Mouse (Mus musculus): Measurements from ENCODE around the gene H2-M10.2. TPM values are rescaled to one million over a fixed set of nuclear protein-coding genes. Genes with fewer than 3 reads are reported as not detected.

Gene H2-M10.2
- total RNA-seq (2021): not detected
- long read RNA-seq, experiment 1: 0 reads
- long read RNA-seq, experiment 2: 0 reads

GRCm38 (mm10) chr17:36286390-36286789 is at the start of gene H2-M10.2:
H2-M10.2 (minus strand) TSS chr17:36286490.
- no peak for DNase-seq
- intact Hi-C loops (cut with DNase I): no loop called here

DNA sequence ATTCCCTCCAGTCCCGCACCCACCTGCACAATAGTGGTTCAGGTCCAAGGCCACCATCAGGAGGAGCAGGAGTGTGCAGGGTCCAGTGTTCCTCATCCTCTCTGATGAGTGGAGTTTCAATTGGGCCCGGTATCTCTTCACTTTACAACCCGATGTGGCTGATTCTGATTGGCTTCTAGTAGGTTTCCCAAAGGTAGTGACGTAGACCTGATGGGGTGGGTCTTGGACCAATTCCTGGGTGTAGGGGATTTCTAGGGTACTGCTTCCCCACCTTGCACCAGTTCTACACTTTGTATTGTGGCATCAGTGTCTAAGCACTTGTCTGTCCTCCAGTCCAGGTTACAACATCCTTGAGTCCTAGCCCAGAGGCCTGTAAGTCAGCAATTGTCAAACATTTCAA is 39.8 kb upstream of the H2-M10.2 start, which contains the start of gene H2-M10.1:
Gene H2-M10.1, minus strand, starts transcription at position 101 of the 400 bp plus-strand sequence.
- intact Hi-C loops (cut with DNase I): no loop called here
- DNase-seq: no peak

- intact Hi-C loops (cut with DNase I): loop anchor here (10.0 kb wide), 1 partner anchor 409 kb away; no protein-coding TSS in a partner anchor
- no peak for DNase-seq
Measured at GRCm38 (mm10) chr17:36315689-36316253, 29.5 kb upstream of the H2-M10.2 start.

GRCm38 (mm10) chr17:36315041-36315688 is 28.9 kb upstream of the H2-M10.2 start:
- intact Hi-C loops (cut with DNase I): loop anchor here (10.0 kb wide), 1 partner anchor 410 kb away; no protein-coding TSS in a partner anchor
- DNase-seq: peak; percentile 9 to 14

GRCm38 (mm10) chr17:36314511-36314910 is 28.2 kb upstream of the H2-M10.2 start:
- intact Hi-C loops (cut with DNase I): loop anchor here (10.0 kb wide), 1 partner anchor 410 kb away; no protein-coding TSS in a partner anchor
- no peak for DNase-seq

DNA sequence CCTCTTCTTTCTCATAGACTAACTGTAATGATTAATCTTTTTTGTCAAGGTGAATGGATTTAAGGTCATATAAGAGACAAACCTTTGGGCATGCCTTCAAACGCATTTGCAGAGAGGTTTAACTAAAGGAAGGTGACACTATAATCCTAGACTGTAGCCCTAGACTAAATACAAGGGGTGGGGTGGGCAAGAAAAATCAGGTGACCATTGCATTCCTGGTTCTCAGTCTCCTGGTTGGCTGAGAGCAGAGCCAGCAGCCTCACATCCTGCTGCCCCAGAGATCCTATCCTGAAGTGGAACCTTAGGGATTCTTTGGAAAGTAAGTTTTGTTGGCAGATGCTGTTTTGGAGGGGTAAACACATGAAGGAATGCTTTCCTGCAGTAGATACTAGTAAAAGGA is 23.0 kb upstream of the H2-M10.2 start:
- DNase-seq: no peak
- intact Hi-C loops (cut with DNase I): loop anchor here (2.0 to 5.0 kb wide), 2 partner anchors 110 to 478 kb away; no protein-coding TSS in a partner anchor

- peak; percentile 60 to 77 for DNase-seq
- intact Hi-C loops (cut with DNase I): loop anchor here (2.0 to 5.0 kb wide), 2 partner anchors 110 to 478 kb away; no protein-coding TSS in a partner anchor
Measured at GRCm38 (mm10) chr17:36308855-36309254, 22.6 kb upstream of the H2-M10.2 start.

- intact Hi-C loops (cut with DNase I): no loop called here
Measured at GRCm38 (mm10) chr17:36281521-36282245, 4.6 kb downstream of the H2-M10.2 start.

GRCm38 (mm10) chr17:36274776-36275175 is 11.5 kb downstream of the H2-M10.2 start:
- no peak for DNase-seq
- intact Hi-C loops (cut with DNase I): no loop called here

More at GRCm38 (mm10) chr17:36281521-36282245, 4.6 kb downstream of the H2-M10.2 start:
- no peak for DNase-seq

DNA sequence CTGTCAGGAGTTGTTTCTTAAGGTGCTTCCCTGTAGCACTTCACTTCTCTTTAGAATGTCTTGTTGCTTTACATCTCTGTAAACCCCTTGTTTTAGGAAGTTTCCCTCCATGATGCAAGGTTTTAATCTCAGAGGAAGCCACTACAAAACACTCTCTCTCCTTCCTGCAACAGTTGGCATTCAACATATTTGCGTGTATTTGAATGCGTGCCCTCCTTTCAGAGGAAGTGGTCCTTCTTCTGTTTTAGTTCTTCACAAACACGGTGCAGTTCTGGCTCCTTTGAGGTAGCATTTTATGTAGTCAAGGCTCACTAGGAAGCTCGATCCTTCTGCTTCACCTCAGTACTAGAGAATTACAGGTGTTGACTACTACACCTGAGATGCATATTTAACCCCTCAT is 12.5 kb downstream of the H2-M10.2 start:
- intact Hi-C loops (cut with DNase I): no loop called here
- no peak for DNase-seq

- intact Hi-C loops (cut with DNase I): no loop called here
- no peak for DNase-seq
Measured at GRCm38 (mm10) chr17:36272643-36273366, 13.5 kb downstream of the H2-M10.2 start.

DNA sequence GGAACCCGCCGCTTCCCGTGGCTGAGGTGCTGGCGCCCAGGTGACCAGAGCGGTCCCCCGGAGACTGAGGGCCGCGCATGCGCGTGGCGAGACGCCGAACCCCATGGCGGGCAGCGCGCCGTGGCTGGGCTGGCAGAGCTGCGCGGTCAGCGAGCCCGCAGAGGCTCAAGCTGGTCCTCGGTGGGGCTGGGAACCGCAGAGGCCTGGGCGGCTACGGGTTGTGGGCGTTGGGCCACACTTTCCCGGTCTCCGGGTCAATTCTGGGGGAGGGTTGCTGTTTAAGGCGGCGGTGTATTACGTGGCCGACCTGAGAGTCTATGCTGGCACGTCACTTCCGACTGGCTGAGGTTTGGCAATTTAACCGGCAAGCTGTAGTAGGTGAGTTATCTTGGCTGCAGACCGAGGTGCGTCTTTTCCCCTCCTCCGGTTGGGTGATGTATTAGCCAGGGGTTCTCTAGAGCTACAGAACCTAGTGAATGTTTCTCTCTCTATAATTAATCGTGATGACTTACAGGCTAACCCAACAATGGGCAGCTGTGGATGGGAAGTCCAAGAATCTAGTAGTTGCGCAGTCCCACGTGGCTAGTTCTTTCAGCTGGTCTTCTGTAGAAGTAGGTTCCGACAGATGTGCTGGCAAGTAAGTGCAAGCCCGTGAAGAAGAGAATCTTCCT is 14.6 kb downstream of the H2-M10.2 start, which contains the start of gene Trim39:
Gene Trim39, minus strand, starts transcription at position 662 of the 671 bp plus-strand sequence.
- no peak for DNase-seq
- intact Hi-C loops (cut with DNase I): no loop called here

GRCm38 (mm10) chr17:36270956-36271585 is 15.2 kb downstream of the H2-M10.2 start:
- intact Hi-C loops (cut with DNase I): no loop called here
- DNase-seq: peak; percentile 89 to 91

- DNase-seq: no peak
Measured at GRCm38 (mm10) chr17:36265834-36266233, 20.5 kb downstream of the H2-M10.2 start.

DNA sequence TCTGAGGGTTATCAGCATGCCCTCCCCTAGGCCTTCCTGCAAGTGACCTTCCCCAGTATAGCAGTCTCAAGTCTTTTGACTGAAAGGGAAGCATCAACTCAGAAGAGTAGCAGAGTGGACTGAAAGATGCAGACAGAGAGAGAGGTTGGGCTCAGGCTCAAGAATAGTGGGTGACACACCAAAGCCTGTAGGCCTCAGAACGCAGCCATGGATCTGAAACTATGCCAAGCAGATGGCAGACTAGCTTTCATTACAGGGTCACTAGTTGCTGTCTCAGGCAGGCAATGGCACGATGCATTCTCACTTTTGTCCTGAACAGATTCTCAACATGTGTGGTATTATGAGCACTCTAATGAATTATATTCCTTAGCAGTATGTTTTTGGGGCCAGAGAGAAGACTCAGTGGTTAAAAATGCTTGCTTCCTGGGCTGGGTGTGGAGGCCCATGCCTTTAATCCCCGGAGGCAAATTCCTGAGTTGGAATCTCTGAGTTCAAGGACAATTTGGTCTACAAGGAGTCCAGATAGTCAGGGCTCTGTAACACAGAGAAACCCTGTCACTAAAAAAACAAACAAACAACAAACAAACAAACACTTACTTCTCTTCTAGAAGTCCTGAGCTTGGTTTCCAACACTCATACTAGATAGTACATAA is 21.9 kb downstream of the H2-M10.2 start:
- intact Hi-C loops (cut with DNase I): no loop called here
- DNase-seq: no peak

More at GRCm38 (mm10) chr17:36265834-36266233, 20.5 kb downstream of the H2-M10.2 start:
- intact Hi-C loops (cut with DNase I): no loop called here

- intact Hi-C loops (cut with DNase I): no loop called here
- no peak for DNase-seq
Measured at GRCm38 (mm10) chr17:36261511-36262166, 24.7 kb downstream of the H2-M10.2 start.

DNA sequence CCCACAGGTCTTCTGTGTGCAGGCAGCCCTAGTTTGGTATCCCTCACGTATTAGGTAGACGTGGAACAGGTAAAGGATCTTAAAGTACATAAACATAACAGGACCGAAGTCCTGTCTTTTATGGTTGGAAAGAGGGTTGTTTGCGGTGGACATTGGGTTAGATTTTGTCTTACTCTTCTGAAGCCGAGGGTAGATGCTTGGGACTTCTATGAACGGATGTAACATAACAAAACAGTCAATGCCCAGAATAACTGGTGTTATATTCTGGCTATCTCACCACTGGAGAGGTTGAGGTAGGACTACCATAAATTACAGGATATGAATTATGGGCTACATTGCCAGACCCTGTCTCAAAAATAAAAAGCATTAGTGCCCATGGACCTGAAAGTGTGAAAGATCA is 28.3 kb downstream of the H2-M10.2 start, which contains the start of gene Rpp21:
Gene Rpp21, minus strand, starts transcription at position 101 of the 400 bp plus-strand sequence.
- intact Hi-C loops (cut with DNase I): no loop called here
- DNase-seq: no peak

Measured in heart, postnatal 14 days (tissue).